Mouse (Mus musculus) intestine, embryonic 14.5 days (tissue): ENCODE measurements around the gene Iqschfp. TPM values are rescaled to one million over a fixed set of nuclear protein-coding genes. Genes with fewer than 3 reads are reported as not detected.

Source experiments
- ATAC-seq: fragments of 200-750 bp; cut with Nextera tagmentation; replicated peaks from 2 replicates; pipeline ENCODE4 v1.8.0; 2017; ENCODE audit warnings: low read depth, moderate number of reproducible peaks, moderate TSS enrichment, moderate library complexity; ENCODE audit not compliant: low FRiP score, low TSS enrichment
- DNase-seq: peaks from one replicate; pipeline ENCODE4 v3.0.0-alpha.2; 2018; ENCODE audit warnings: low spot score
- H3K27ac ChIP-seq: fragments of 300-500 bp; sonication (generic); 2 replicates; pipeline ENCODE4 v1.5.1; 2014; ENCODE audit warnings: low read depth, mild to moderate bottlenecking, control low read depth
- H3K27me3 ChIP-seq: fragments of 300-500 bp; sonication (generic); replicated peaks from 2 replicates; pipeline ENCODE4 v1.6.1; 2014; ENCODE audit warnings: low read length, control low read depth; ENCODE audit not compliant: control insufficient read depth, insufficient read depth
- H3K36me3 ChIP-seq: fragments of 300-500 bp; sonication (generic); 2 replicates; pipeline ENCODE4 v1.6.1; 2014; ENCODE audit warnings: low read length, control low read depth; ENCODE audit not compliant: control insufficient read depth, insufficient read depth
- H3K4me1 ChIP-seq: fragments of 300-500 bp; sonication (generic); replicated peaks from 2 replicates; pipeline ENCODE4 v1.6.1; 2014; ENCODE audit warnings: low read length, control low read depth, mixed read lengths; ENCODE audit not compliant: control insufficient read depth, insufficient read depth
- H3K4me2 ChIP-seq: fragments of 300-500 bp; sonication (generic); 2 replicates; pipeline ENCODE4 v1.6.1; 2014; ENCODE audit warnings: low read length
- H3K4me3 ChIP-seq: fragments of 300-500 bp; sonication (generic); 2 replicates; pipeline ENCODE4 v1.5.1; 2014; ENCODE audit warnings: low read depth, low read length, control low read depth, mixed read lengths
- H3K9ac ChIP-seq: fragments of 300-500 bp; sonication (generic); 2 replicates; pipeline ENCODE4 v1.6.1; 2014; ENCODE audit warnings: mild to moderate bottlenecking, low read length
- H3K9me3 ChIP-seq: fragments of 300-500 bp; sonication (generic); 2 replicates; pipeline ENCODE4 v1.6.1; 2016; ENCODE audit warnings: low read length, control low read depth; ENCODE audit not compliant: control insufficient read depth
- WGBS: fragments of 180-500 bp; shearing (Covaris S2); extraction: QIAGEN DNeasy Blood & Tissue Kit; methylation state at CpG from one replicate; pipeline ENCODE4 v1.1.7; 2014; 5-methylcytosine and 5-hydroxymethylcytosine counted together
- polyA plus RNA-seq: library from polyadenylated mRNA; unstranded; fragments of >200 nt; fragmentation: Nextera tagmentation; extraction: Ambion mirVana; gene quantifications from 2 replicates; pipeline ENCODE4 v1.2.1, GENCODE M21; 2014

Gene Iqschfp
- polyA plus RNA-seq, 1 experiment from 2014 or later, result not detected

GRCm38 (mm10) chr3:68615042-68615810 lies 723.2 kb downstream of the Iqschfp start:
- H3K36me3 ChIP-seq, result peaks cover 4% of the 10 kb centered on the region; the same call in 1 of the 2 replicates
- DNase-seq, result no peak
- 0 out of 2 replicates have a peak, but pooled peaks cover 4% of the 10 kb centered on the region for H3K4me1 ChIP-seq
- H3K4me3 ChIP-seq, result no peak overlapping the region
- H3K4me2 ChIP-seq, result no peak overlapping the region
- no peaks in the 10 kb centered on the region for H3K9me3 ChIP-seq
- no peaks in the 10 kb centered on the region for H3K27me3 ChIP-seq
- ATAC-seq, result no peak
- H3K27ac ChIP-seq, result no peak overlapping the region
- no peak overlapping the region for H3K9ac ChIP-seq
- WGBS, result 67% methylated on average over 10 of the region's 10 CpGs

GRCm38 (mm10) chr3:68616363-68616762 lies 724.3 kb downstream of the Iqschfp start:
- Histone ChIP-seq H3K4me3 (no peak overlapping the region), H3K9ac (no peak overlapping the region), H3K4me2 (no peak overlapping the region), H3K9me3 (no peaks in the 10 kb centered on the region), H3K27me3 (no peaks in the 10 kb centered on the region), H3K4me1 (no peaks in the 10 kb centered on the region), H3K36me3 (peaks cover 12% of the 10 kb centered on the region), H3K27ac (no peak overlapping the region)
- ATAC-seq, result no peak
- no peak for DNase-seq
- 82% methylated on average over 12 of the region's 12 CpGs for WGBS

- H3K4me3 ChIP-seq, result no peak overlapping the region
- H3K9me3 ChIP-seq, result no peaks in the 10 kb centered on the region
- H3K27me3 ChIP-seq, result no peaks in the 10 kb centered on the region
- no peak overlapping the region for H3K4me2 ChIP-seq
- WGBS, result 89% methylated on average over 10 of the region's 10 CpGs
- H3K4me1 ChIP-seq, result no peaks in the 10 kb centered on the region
- H3K9ac ChIP-seq, result no peak overlapping the region
- DNase-seq (no peak), ATAC-seq (no peak)
- H3K27ac ChIP-seq, result no peak overlapping the region
- H3K36me3 ChIP-seq, result peaks cover 20% of the 10 kb centered on the region
Observed at GRCm38 (mm10) chr3:68617708-68618107, 725.7 kb downstream of the Iqschfp start.

- DNase-seq, result no peak
- H3K9me3 ChIP-seq, result no peaks in the 10 kb centered on the region
- no peaks in the 10 kb centered on the region for H3K4me1 ChIP-seq
- H3K4me3 ChIP-seq, result no peak overlapping the region
- 44% methylated on average over 5 of the region's 5 CpGs for WGBS
- peaks cover 24% of the 10 kb centered on the region for H3K36me3 ChIP-seq
- H3K9ac ChIP-seq, result no peak overlapping the region
- H3K27ac ChIP-seq, result no peak overlapping the region
- ATAC-seq, result no peak
- no peak overlapping the region for H3K4me2 ChIP-seq
- no peaks in the 10 kb centered on the region for H3K27me3 ChIP-seq
Observed at GRCm38 (mm10) chr3:68619097-68619496, 727.1 kb downstream of the Iqschfp start.

GRCm38 (mm10) chr3:68621971-68622370 lies 729.9 kb downstream of the Iqschfp start:
- DNase-seq, result no peak

GRCm38 (mm10) chr3:68623036-68623435 lies 731.0 kb downstream of the Iqschfp start:
- no peak overlapping the region for H3K27ac ChIP-seq
- H3K9ac ChIP-seq, result no peak overlapping the region
- 86% methylated on average over 5 of the region's 5 CpGs for WGBS
- ATAC-seq (no peak), DNase-seq (no peak)
- no peaks in the 10 kb centered on the region for H3K27me3 ChIP-seq
- H3K9me3 ChIP-seq, result no peaks in the 10 kb centered on the region
- H3K4me2 ChIP-seq, result no peak overlapping the region
- H3K4me3 ChIP-seq, result no peak overlapping the region
- peaks cover 43% of the 10 kb centered on the region for H3K36me3 ChIP-seq
- H3K4me1 ChIP-seq, result no peaks in the 10 kb centered on the region

More at GRCm38 (mm10) chr3:68621971-68622370, 729.9 kb downstream of the Iqschfp start:
- Histone ChIP-seq H3K4me3 (no peak overlapping the region), H3K36me3 (peaks cover 42% of the 10 kb centered on the region), H3K4me1 (no peaks in the 10 kb centered on the region), H3K27me3 (no peaks in the 10 kb centered on the region), H3K9ac (no peak overlapping the region), H3K27ac (no peak overlapping the region), H3K4me2 (no peak overlapping the region), H3K9me3 (no peaks in the 10 kb centered on the region)
- ATAC-seq, result no peak
- WGBS, result 92% methylated on average over 3 of the region's 3 CpGs

- Histone ChIP-seq H3K36me3 (peaks cover 43% of the 10 kb centered on the region), H3K9me3 (no peaks in the 10 kb centered on the region), H3K4me1 (no peaks in the 10 kb centered on the region), H3K4me3 (no peak overlapping the region), H3K27ac (no peak overlapping the region), H3K9ac (no peak overlapping the region), H3K27me3 (no peaks in the 10 kb centered on the region), H3K4me2 (no peak overlapping the region)
- no peak for ATAC-seq
- no peak for DNase-seq
- WGBS, result 87% methylated on average over 6 of the region's 6 CpGs
Observed at GRCm38 (mm10) chr3:68624471-68624870, 732.4 kb downstream of the Iqschfp start.

GRCm38 (mm10) chr3:68630261-68630660 lies 738.2 kb downstream of the Iqschfp start:
- Histone ChIP-seq H3K27ac (no peak overlapping the region), H3K9me3 (no peaks in the 10 kb centered on the region), H3K9ac (no peak overlapping the region), H3K27me3 (no peaks in the 10 kb centered on the region), H3K36me3 (peaks cover 17% of the 10 kb centered on the region), H3K4me2 (no peak overlapping the region), H3K4me3 (no peak overlapping the region), H3K4me1 (no peaks in the 10 kb centered on the region)
- ATAC-seq (no peak), DNase-seq (no peak)
- 79% methylated on average over 4 of the region's 4 CpGs for WGBS

GRCm38 (mm10) chr3:68630821-68631220 lies 738.8 kb downstream of the Iqschfp start:
- no peaks in the 10 kb centered on the region for H3K9me3 ChIP-seq
- WGBS, result 59% methylated on average over 3 of the region's 3 CpGs
- no peak overlapping the region for H3K9ac ChIP-seq
- no peak overlapping the region for H3K27ac ChIP-seq
- no peak overlapping the region for H3K4me2 ChIP-seq
- H3K4me3 ChIP-seq, result no peak overlapping the region
- H3K36me3 ChIP-seq, result peaks cover 12% of the 10 kb centered on the region
- H3K4me1 ChIP-seq, result no peaks in the 10 kb centered on the region
- no peak for DNase-seq
- H3K27me3 ChIP-seq, result no peaks in the 10 kb centered on the region
- no peak for ATAC-seq
